Mouse (Mus musculus): ENCODE measurements at regions not wholly inside any gene's neighbourhood (a gene's known extent, or its start where the extent isn't known, plus 50 kb on each side); places are given as distances from the start of the nearest gene placed in this dataset.

- no peak for TF ChIP-seq GATA1 (IDR thresholded peaks at IDR 0.05; ENCODE audit: borderline replicate concordance, low read length)
- TF ChIP-seq FLI1 (IDR thresholded peaks at IDR 0.05; ENCODE audit: low read length), result no peak
Observed at GRCm38 (mm10) chr15:97449724-97450123, 202.6 kb upstream of the Amigo2 start.

Measured in megakaryocyte, embryonic 14.5 days (primary cell).